Mouse (Mus musculus) stomach, postnatal 0 days (tissue): Measurements from ENCODE around the gene Acads. TPM values are rescaled to one million over a fixed set of nuclear protein-coding genes. Genes with fewer than 3 reads are reported as not detected.

ENCODE experiments used
- ATAC-seq: fragments of 200-750 bp; cut with Nextera tagmentation; 2 replicates; pipeline ENCODE4 v1.8.0; 2017; ENCODE audit not compliant: low FRiP score, low TSS enrichment
- DNase-seq: peaks from one replicate; pipeline ENCODE4 v3.0.0-alpha.2; 2016; ENCODE audit warnings: low spot score
- H3K27ac ChIP-seq: fragments of 300-500 bp; sonication (generic); replicated peaks from 2 replicates; pipeline ENCODE4 v1.5.1; 2014; ENCODE audit warnings: mild to moderate bottlenecking, control low read depth
- H3K27me3 ChIP-seq: fragments of 300-500 bp; sonication (generic); 2 replicates; pipeline ENCODE4 v1.6.1; 2014; ENCODE audit warnings: low read length; ENCODE audit not compliant: control insufficient read depth, insufficient read depth
- H3K36me3 ChIP-seq: fragments of 300-500 bp; sonication (generic); 2 replicates; pipeline ENCODE4 v1.6.1; 2014; ENCODE audit warnings: low read length, mixed read lengths; ENCODE audit not compliant: control insufficient read depth, insufficient read depth
- H3K4me1 ChIP-seq: fragments of 300-500 bp; sonication (generic); replicated peaks from 2 replicates; pipeline ENCODE4 v1.6.1; 2014; ENCODE audit warnings: antibody characterized with exemption; ENCODE audit not compliant: control insufficient read depth, insufficient read depth
- H3K4me2 ChIP-seq: fragments of 300-500 bp; sonication (generic); replicated peaks from 2 replicates; pipeline ENCODE4 v1.6.1; 2014; ENCODE audit warnings: low read depth, mild to moderate bottlenecking, control low read depth, moderate library complexity
- H3K4me3 ChIP-seq: fragments of 300-500 bp; sonication (generic); 2 replicates; pipeline ENCODE4 v1.5.1; 2014; ENCODE audit warnings: low read depth, low read length, control low read depth
- H3K9ac ChIP-seq: fragments of 300-500 bp; sonication (generic); 2 replicates; pipeline ENCODE4 v1.6.1; 2014; ENCODE audit warnings: mild to moderate bottlenecking, low read length, control low read depth, mixed read lengths
- H3K9me3 ChIP-seq: fragments of 300-500 bp; sonication (generic); 2 replicates; pipeline ENCODE4 v1.6.1; 2016; ENCODE audit warnings: low read length; ENCODE audit not compliant: control insufficient read depth
- CTCF ChIP-seq: IDR thresholded peaks from 2 replicates; pipeline ENCODE4 v1.5.1; 2016; ENCODE audit warnings: antibody characterized with exemption, low read depth, mild to moderate bottlenecking, moderate library complexity
- EP300 ChIP-seq: optimal IDR thresholded peaks from 2 replicates; pipeline ENCODE3; 2016; ENCODE audit warnings: antibody characterized with exemption
- WGBS: fragments of 180-500 bp; shearing (Covaris S2); extraction: QIAGEN DNeasy Blood & Tissue Kit; methylation state at CpG from one replicate; pipeline ENCODE4 v1.1.7; 2014; 5-methylcytosine and 5-hydroxymethylcytosine counted together
- polyA plus RNA-seq: library from polyadenylated mRNA; unstranded; fragments of >200 nt; fragmentation: Nextera tagmentation; extraction: Ambion mirVana; gene quantifications from 2 replicates; pipeline ENCODE4 v1.2.1, GENCODE M21; 2015

Gene Acads
- polyA plus RNA-seq, 1 experiment from 2014 or later: 70.6 TPM

DNA sequence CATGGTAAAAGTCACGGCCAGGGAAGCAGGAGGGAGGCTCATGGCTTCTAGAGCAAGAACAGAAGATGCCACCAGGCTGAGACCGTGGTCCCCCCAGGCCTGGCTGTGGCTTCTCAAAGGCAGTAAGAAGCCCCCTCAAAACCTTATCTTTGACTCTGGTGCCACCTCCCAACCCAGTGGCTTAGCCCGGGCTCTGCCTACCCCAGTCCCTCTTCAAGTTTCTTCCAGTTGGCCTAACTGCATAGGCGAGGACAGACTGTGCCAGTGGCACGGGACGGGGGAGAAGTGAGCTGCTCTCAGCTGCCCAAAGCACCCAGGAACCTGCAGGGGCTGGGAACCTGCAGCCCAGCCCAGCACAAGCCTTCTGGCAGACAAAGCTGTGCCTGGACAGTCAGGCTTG, 5.5 kb upstream of the Acads start:
- 0 out of 2 replicates have a peak, but pooled peaks cover 3% of the 10 kb centered on the region for H3K4me1 ChIP-seq
- no peak overlapping the region for H3K4me3 ChIP-seq
- no peaks in the 10 kb centered on the region for H3K9me3 ChIP-seq
- 0 out of 2 replicates have a peak, but pooled peaks have one; percentile 4 for ATAC-seq
- WGBS: 89% methylated on average over 6 of the region's 6 CpGs
- no peaks in the 10 kb centered on the region; the same call in 1 of the 2 replicates for H3K36me3 ChIP-seq
- 0 out of 2 replicates have a peak overlapping the region, but pooled peaks have one; percentile 24 for H3K27ac ChIP-seq
- TF ChIP-seq CTCF (no peak), EP300 (no peak)
- no peaks in the 10 kb centered on the region for H3K27me3 ChIP-seq
- H3K4me2 ChIP-seq: peak overlapping the region; percentile 11; the same call in 1 of the 2 replicates
- no peak for DNase-seq
- no peak overlapping the region for H3K9ac ChIP-seq

DNA sequence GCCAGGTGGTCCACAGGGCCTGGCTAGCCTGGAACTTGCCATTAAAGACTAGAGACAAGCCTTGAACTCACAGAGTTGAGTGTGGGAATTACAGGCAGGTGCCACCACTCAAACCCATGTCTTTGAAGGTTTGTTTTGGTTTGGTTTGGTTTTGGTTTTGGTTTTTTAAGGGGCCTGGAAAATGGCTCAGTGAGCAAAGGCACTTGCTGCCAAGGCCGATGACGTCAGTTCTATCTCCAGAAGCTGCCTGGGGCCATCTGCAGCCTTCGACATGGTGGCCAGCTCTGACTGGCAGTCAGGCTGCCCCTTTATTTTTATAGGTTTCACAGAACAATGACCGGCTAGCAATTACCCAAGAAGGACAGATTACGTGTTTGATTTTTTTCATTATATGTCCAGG, 1.8 kb upstream of the Acads start:
- DNase-seq: no peak
- WGBS: 82% methylated on average over 5 of the region's 5 CpGs
- Histone ChIP-seq H3K4me1 (0 out of 2 replicates have a peak, but pooled peaks cover 3% of the 10 kb centered on the region), H3K36me3 (peaks cover 3% of the 10 kb centered on the region; the same call in 1 of the 2 replicates), H3K9ac (no peak overlapping the region), H3K4me3 (no peak overlapping the region), H3K27me3 (no peaks in the 10 kb centered on the region), H3K27ac (no peak overlapping the region), H3K4me2 (no peak overlapping the region), H3K9me3 (no peaks in the 10 kb centered on the region)
- ATAC-seq: no peak
- TF ChIP-seq CTCF (no peak), EP300 (no peak)

DNA sequence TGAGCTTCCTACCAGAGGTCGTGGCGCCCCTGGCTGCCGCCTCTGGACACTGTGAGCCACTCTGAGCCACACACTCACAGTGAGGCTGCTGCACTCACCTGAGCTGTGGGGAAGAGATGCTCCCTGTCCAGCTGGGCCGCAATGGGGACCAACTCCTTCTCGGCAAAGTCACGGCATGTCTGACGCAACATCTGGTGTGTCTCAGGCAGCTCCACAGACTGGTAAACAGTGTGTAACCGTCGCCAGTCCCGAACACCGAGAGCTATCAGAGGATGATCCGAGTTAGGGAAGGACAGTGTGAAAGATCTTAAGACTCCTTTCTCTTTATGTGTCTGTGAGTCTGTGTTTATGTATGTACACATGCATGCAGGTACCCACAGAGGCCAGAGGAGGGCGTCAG, 1.7 kb downstream of the Acads start:
- ATAC-seq (no peak), DNase-seq (no peak)
- no peaks in the 10 kb centered on the region for H3K27me3 ChIP-seq
- H3K9me3 ChIP-seq: no peaks in the 10 kb centered on the region
- H3K4me1 ChIP-seq: no peaks in the 10 kb centered on the region
- H3K36me3 ChIP-seq: peaks cover 5% of the 10 kb centered on the region; the same call in 1 of the 2 replicates
- no peak overlapping the region for H3K4me3 ChIP-seq
- H3K4me2 ChIP-seq: no peak overlapping the region
- TF ChIP-seq EP300 (no peak), CTCF (peak; percentile 19; the same call in 1 of the 2 replicates)
- no peak overlapping the region for H3K27ac ChIP-seq
- no peak overlapping the region for H3K9ac ChIP-seq
- 80% methylated on average over 13 of the region's 13 CpGs for WGBS

DNA sequence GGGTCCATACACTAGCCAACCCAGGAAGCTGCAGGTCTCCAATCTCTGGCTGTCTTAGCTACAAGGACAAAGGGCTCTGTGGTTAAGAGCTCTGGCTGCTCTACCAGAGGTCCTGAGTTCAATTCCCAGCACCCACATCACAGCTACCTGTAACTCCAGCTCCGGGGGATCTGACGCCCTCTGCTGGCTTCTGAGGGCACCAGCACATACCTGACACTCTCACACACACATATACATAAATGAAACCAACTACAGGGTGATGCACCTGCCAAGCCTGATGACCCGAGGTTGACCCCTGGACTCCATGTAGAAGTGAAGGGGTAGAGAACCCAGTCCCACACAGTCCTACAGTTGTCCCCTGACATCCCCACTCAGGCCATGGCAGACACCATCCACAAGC, 2.7 kb downstream of the Acads start:
- TF ChIP-seq CTCF (no peak), EP300 (no peak)
- no peak for DNase-seq
- WGBS: 89% methylated on average over 3 of the region's 3 CpGs
- Histone ChIP-seq H3K4me2 (no peak overlapping the region), H3K4me1 (no peaks in the 10 kb centered on the region), H3K4me3 (no peak overlapping the region), H3K36me3 (peaks cover 5% of the 10 kb centered on the region; the same call in 1 of the 2 replicates), H3K27me3 (no peaks in the 10 kb centered on the region), H3K27ac (no peak overlapping the region), H3K9ac (no peak overlapping the region), H3K9me3 (no peaks in the 10 kb centered on the region)
- ATAC-seq: no peak

DNA sequence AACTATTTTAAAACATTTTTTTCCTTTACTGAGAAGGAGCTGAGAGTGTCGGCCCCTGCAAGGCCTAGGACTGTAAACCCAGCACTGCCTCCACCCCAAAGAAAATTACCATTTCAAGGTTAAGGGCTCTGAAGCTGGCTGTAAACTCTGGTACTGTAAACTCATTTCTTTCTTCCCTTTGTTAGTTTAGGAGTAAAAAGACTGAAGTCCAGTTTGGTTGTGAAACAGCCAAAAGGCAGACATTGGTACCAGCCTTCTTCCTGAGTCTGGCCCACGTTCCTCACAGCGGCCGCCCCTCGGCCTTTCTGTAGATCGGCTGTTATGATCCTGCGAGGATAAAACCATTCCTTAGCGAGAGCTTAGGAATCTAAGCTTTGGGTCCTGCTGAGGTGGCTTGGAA, 4.6 kb downstream of the Acads start:
- H3K27me3 ChIP-seq: no peaks in the 10 kb centered on the region
- H3K4me2 ChIP-seq: no peak overlapping the region
- H3K4me1 ChIP-seq: no peaks in the 10 kb centered on the region
- DNase-seq (no peak), ATAC-seq (no peak)
- TF ChIP-seq CTCF: no peak
- no peak for TF ChIP-seq EP300
- 95% methylated on average over 8 of the region's 8 CpGs for WGBS
- no peak overlapping the region for H3K4me3 ChIP-seq
- peaks cover 12% of the 10 kb centered on the region; the same call in 1 of the 2 replicates for H3K36me3 ChIP-seq
- H3K9ac ChIP-seq: no peak overlapping the region
- H3K27ac ChIP-seq: no peak overlapping the region
- no peaks in the 10 kb centered on the region for H3K9me3 ChIP-seq

DNA sequence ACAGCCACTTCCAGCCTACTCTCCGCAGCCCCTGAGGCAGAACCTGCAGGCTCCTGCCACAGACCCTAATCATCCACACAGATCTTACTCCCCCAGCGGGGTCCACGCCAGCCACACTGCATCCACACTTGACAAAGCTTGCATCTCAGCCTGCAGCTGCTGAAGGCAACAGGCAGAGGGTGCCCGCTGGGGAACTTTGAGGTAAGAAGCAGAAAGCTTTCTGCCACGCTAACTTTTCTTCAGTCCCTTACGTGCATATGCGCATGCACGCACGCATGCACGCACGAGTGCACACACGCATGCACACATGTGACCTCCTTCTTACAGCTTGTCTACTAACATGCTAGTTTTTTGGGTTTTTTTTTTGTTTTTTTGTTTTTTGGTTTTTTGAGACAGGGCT, 5.9 kb downstream of the Acads start:
- no peak overlapping the region for H3K27ac ChIP-seq
- no peak overlapping the region for H3K4me2 ChIP-seq
- no peaks in the 10 kb centered on the region for H3K4me1 ChIP-seq
- no peak overlapping the region for H3K9ac ChIP-seq
- TF ChIP-seq EP300 (no peak), CTCF (no peak)
- peaks cover 12% of the 10 kb centered on the region; the same call in 1 of the 2 replicates for H3K36me3 ChIP-seq
- DNase-seq (no peak), ATAC-seq (no peak)
- 94% methylated on average over 12 of the region's 12 CpGs for whole genome bisulfite sequencing
- no peaks in the 10 kb centered on the region for H3K27me3 ChIP-seq
- no peak overlapping the region for H3K4me3 ChIP-seq
- H3K9me3 ChIP-seq: no peaks in the 10 kb centered on the region
